Mouse (Mus musculus) common myeloid progenitor, adult 5-6 weeks (primary cell): Measurements from ENCODE around the gene Ropn1. TPM values are rescaled to one million over a fixed set of nuclear protein-coding genes. Genes with fewer than 3 reads are reported as not detected.
"Not testable (repeated sequence)": the region's sequence is repeated elsewhere in the genome, so short reads cannot be mapped to it uniquely, and the experiment has no call there.

Experiments used
- ATAC-seq: replicated peaks from 2 replicates; pipeline ENCODE4 v1.8.0; 2016; ENCODE audit warnings: low read depth, mild to moderate bottlenecking, moderate TSS enrichment, inconsistent platforms; ENCODE audit not compliant: poor library complexity, severe bottlenecking
- total RNA-seq: library from RNA; stranded (forward); fragments of 200-1000, 187-1606 nt; gene quantifications from 2 replicates; pipeline ENCODE4 v1.2.3, GENCODE M21; 2017

Gene Ropn1
- total RNA-seq = not detected in 2 replicates

- ATAC-seq = no peak
These were observed at the start of gene Ropn1 for GRCm38 (mm10) chr16:34649621-34650020. TSS of gene Ropn1 (plus strand) at chr16:34649921.

- ATAC-seq = no peak
These were observed 47.8 kb upstream of the Ropn1 start for GRCm38 (mm10) chr16:34601954-34602353.

- ATAC-seq = no peak
These were observed 46.6 kb upstream of the Ropn1 start for GRCm38 (mm10) chr16:34603076-34603475.

GRCm38 (mm10) chr16:34603854-34604253 is 45.9 kb upstream of the Ropn1 start:
- ATAC-seq = no peak

- no peak for ATAC-seq
These were observed 44.0 kb upstream of the Ropn1 start for GRCm38 (mm10) chr16:34605679-34606078.

GRCm38 (mm10) chr16:34610137-34610536 is 39.6 kb upstream of the Ropn1 start:
- ATAC-seq = no peak

- ATAC-seq = no peak
These were observed 35.7 kb upstream of the Ropn1 start for GRCm38 (mm10) chr16:34614021-34614420.

- no peak for ATAC-seq
These were observed 22.1 kb upstream of the Ropn1 start for GRCm38 (mm10) chr16:34627591-34627990.

- ATAC-seq = no peak
These were observed 21.3 kb upstream of the Ropn1 start for GRCm38 (mm10) chr16:34628397-34628796.

- no peak for ATAC-seq
These were observed 14.2 kb upstream of the Ropn1 start for GRCm38 (mm10) chr16:34635557-34635956.

GRCm38 (mm10) chr16:34643511-34644259 is 6.0 kb upstream of the Ropn1 start:
- ATAC-seq = no peak

GRCm38 (mm10) chr16:34653023-34653422 is 3.3 kb downstream of the Ropn1 start:
- ATAC-seq = no peak

- not testable (repeated sequence) for ATAC-seq
These were observed 7.8 kb downstream of the Ropn1 start for GRCm38 (mm10) chr16:34657566-34657965.

- no peak for ATAC-seq
These were observed 8.3 kb downstream of the Ropn1 start for GRCm38 (mm10) chr16:34657983-34658382.

GRCm38 (mm10) chr16:34658388-34658787 is 8.7 kb downstream of the Ropn1 start:
- ATAC-seq = 0 out of 2 replicates have a peak, but pooled peaks have one; percentile 8

GRCm38 (mm10) chr16:34664553-34664952 is 14.8 kb downstream of the Ropn1 start:
- ATAC-seq = no peak

- peak; percentile 96 for ATAC-seq
These were observed 17.5 kb downstream of the Ropn1 start for GRCm38 (mm10) chr16:34667031-34667726.

- ATAC-seq = no peak
These were observed 18.6 kb downstream of the Ropn1 start for GRCm38 (mm10) chr16:34668341-34668740.

GRCm38 (mm10) chr16:34671966-34672365 is 22.2 kb downstream of the Ropn1 start:
- ATAC-seq = no peak

- no peak for ATAC-seq
These were observed 23.1 kb downstream of the Ropn1 start for GRCm38 (mm10) chr16:34672822-34673221.

- ATAC-seq = no peak
These were observed 24.6 kb downstream of the Ropn1 start for GRCm38 (mm10) chr16:34674365-34674764.
